Mouse (Mus musculus): ENCODE data around the gene Leng8. TPM values are rescaled to one million over a fixed set of nuclear protein-coding genes. Genes with fewer than 3 reads are reported as not detected.

Leng8 gene
- polyA plus RNA-seq, 1 experiment from 2014 or later: 64.4 TPM

Other genes with a start within 250 kb of the Leng8 start
- not detected in 2 replicates for gene Gm14548, start 238.9 kb upstream of the Leng8 start, polyA plus RNA-seq (2015; fragmentation: Nextera tagmentation; extraction: Ambion mirVana)
- gene Lilra6, start 221.5 kb upstream of the Leng8 start, polyA plus RNA-seq (2015; fragmentation: Nextera tagmentation; extraction: Ambion mirVana): 0.06 TPM in 1 of 2 replicates, not detected in the other
- gene Lair1, start 73.8 kb upstream of the Leng8 start, polyA plus RNA-seq (2015; fragmentation: Nextera tagmentation; extraction: Ambion mirVana): 0.52 and 1.3 TPM in 2 replicates
- 2.0 and 2.3 TPM in 2 replicates for gene Ttyh1, start 17.6 kb upstream of the Leng8 start, polyA plus RNA-seq (2015; fragmentation: Nextera tagmentation; extraction: Ambion mirVana)
- 4.6 and 4.9 TPM in 2 replicates for gene Leng9, start 13.3 kb downstream of the Leng8 start, polyA plus RNA-seq (2015; fragmentation: Nextera tagmentation; extraction: Ambion mirVana)
- gene Cdc42ep5, start 27.8 kb downstream of the Leng8 start, polyA plus RNA-seq (2015; fragmentation: Nextera tagmentation; extraction: Ambion mirVana): 70.9 and 74.3 TPM in 2 replicates
- 0.06 and 0.09 TPM in 2 replicates for gene Lilra5, start 100.7 kb downstream of the Leng8 start, polyA plus RNA-seq (2015; fragmentation: Nextera tagmentation; extraction: Ambion mirVana)
- not detected in 2 replicates for gene Ncr1, start 200.7 kb downstream of the Leng8 start, polyA plus RNA-seq (2015; fragmentation: Nextera tagmentation; extraction: Ambion mirVana)

Data from limb, embryonic 13.5 days (tissue).